Mouse (Mus musculus): ENCODE data around the gene Ldlrad3.

Gene Ldlrad3

GRCm38 (mm10) chr2:102064826-102065441 is 121.3 kb downstream of the Ldlrad3 start:
- no peak for DNase-seq

- DNase-seq: peak; percentile 12
Measured at GRCm38 (mm10) chr2:102063906-102064505, 122.2 kb downstream of the Ldlrad3 start.

- no peak for DNase-seq
Measured at GRCm38 (mm10) chr2:102062861-102063468, 123.2 kb downstream of the Ldlrad3 start.

- DNase-seq: no peak
Measured at GRCm38 (mm10) chr2:102061921-102062320, 124.3 kb downstream of the Ldlrad3 start.

GRCm38 (mm10) chr2:102057746-102058145 is 128.4 kb downstream of the Ldlrad3 start:
- DNase-seq: no peak

GRCm38 (mm10) chr2:102057029-102057685 is 129.0 kb downstream of the Ldlrad3 start:
- DNase-seq: no peak

- no peak for DNase-seq
Measured at GRCm38 (mm10) chr2:102056144-102056543, 130.0 kb downstream of the Ldlrad3 start.

GRCm38 (mm10) chr2:102052951-102053660 is 133.1 kb downstream of the Ldlrad3 start:
- DNase-seq: peak; percentile 28

GRCm38 (mm10) chr2:102052353-102052752 is 133.8 kb downstream of the Ldlrad3 start:
- DNase-seq: no peak

- DNase-seq: no peak
Measured at GRCm38 (mm10) chr2:102049866-102050550, 136.2 kb downstream of the Ldlrad3 start.

GRCm38 (mm10) chr2:102048296-102049175 is 137.6 kb downstream of the Ldlrad3 start:
- peak; percentile 22 for DNase-seq

- DNase-seq: no peak
Measured at GRCm38 (mm10) chr2:102046481-102046880, 139.7 kb downstream of the Ldlrad3 start.

GRCm38 (mm10) chr2:102040456-102040855 is 145.7 kb downstream of the Ldlrad3 start:
- DNase-seq: no peak

GRCm38 (mm10) chr2:102040011-102040410 is 146.2 kb downstream of the Ldlrad3 start:
- no peak for DNase-seq

- DNase-seq: no peak
Measured at GRCm38 (mm10) chr2:102038895-102039667, 147.1 kb downstream of the Ldlrad3 start.

GRCm38 (mm10) chr2:102038229-102038894 is 147.8 kb downstream of the Ldlrad3 start:
- peak; percentile 22 for DNase-seq

- peak; percentile 22 for DNase-seq
Measured at GRCm38 (mm10) chr2:102036665-102037511, 149.3 kb downstream of the Ldlrad3 start.

GRCm38 (mm10) chr2:102034513-102034879 is 151.7 kb downstream of the Ldlrad3 start:
- DNase-seq: no peak

Data from kidney, postnatal 14 days (tissue).